Mouse (Mus musculus) urinary bladder, adult 18-20 months (tissue): ENCODE data around the gene Tbx1.
"Not testable (repeated sequence)": the region's sequence is repeated elsewhere in the genome, so short reads cannot be mapped to it uniquely, and the experiment has no call there.

Experiments used
- DNase-seq, 2 experiments: peaks; one replicate each; pipeline ENCODE4 v3.0.0; 2022; ENCODE audit warnings: low spot score in 2 of 2, mixed read lengths in 2 of 2

The Tbx1 gene

GRCm38 (mm10) chr16:18552106-18552710, 38.3 kb downstream of the Tbx1 start:
- DNase-seq = no peak

GRCm38 (mm10) chr16:18551604-18552003, 38.9 kb downstream of the Tbx1 start:
- no peak for DNase-seq

GRCm38 (mm10) chr16:18547891-18548290, 42.6 kb downstream of the Tbx1 start:
- DNase-seq = peak; percentile 42 to 65

GRCm38 (mm10) chr16:18543151-18543829, 47.2 kb downstream of the Tbx1 start:
- DNase-seq = no peak

GRCm38 (mm10) chr16:18539281-18539680, 51.2 kb downstream of the Tbx1 start:
- no peak for DNase-seq

GRCm38 (mm10) chr16:18537407-18537990, 53.0 kb downstream of the Tbx1 start:
- DNase-seq = no peak

GRCm38 (mm10) chr16:18533061-18533460, 57.4 kb downstream of the Tbx1 start:
- not testable (repeated sequence) for DNase-seq
